Mouse (Mus musculus) spleen, embryonic (tissue): ENCODE results near the gene Gbe1.

Source experiments
- CTCF ChIA-PET: fragments of 350-600 bp; sonication (Branson Sonifier 250); formaldehyde crosslinking; loops from one replicate; lab custom pipeline; 2022; lab: Charles Lee

Gene Gbe1

DNA sequence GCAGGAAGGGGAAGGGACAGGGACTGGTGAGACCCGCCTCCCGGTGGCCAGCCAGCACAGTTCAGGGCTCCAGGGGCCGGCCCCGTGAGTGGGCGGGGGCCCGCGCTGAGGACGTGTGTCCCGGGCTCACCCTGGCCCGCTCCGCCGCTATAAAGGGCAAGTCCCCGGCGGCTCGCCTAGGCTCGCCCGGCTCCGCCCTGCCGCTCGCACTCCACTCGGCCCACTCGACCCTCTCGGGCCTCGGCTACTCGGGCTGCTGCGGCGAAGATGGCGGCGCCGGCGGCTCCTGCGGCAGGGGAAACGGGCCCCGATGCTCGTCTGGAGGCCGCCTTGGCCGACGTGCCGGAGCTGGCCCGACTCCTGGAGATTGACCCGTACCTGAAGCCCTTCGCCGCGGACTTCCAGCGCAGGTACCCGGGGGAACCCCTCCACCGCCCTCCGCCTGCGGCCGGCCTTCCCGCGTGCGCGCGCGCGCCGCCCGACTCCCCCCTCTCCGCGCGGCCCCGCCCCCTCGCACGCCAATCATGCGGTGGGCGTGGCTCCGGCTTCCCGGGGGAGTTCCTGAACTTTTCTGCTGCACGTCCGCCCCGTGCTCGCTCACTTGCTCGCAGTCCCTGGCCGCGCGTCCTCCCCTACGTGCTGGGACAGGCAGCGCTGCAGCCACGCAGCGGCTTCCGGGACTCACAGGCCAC is at the start of gene Gbe1:
Gene Gbe1, plus strand, starts transcription at position 64 of the 692 bp plus-strand sequence.
- CTCF ChIA-PET = no interaction called here

DNA sequence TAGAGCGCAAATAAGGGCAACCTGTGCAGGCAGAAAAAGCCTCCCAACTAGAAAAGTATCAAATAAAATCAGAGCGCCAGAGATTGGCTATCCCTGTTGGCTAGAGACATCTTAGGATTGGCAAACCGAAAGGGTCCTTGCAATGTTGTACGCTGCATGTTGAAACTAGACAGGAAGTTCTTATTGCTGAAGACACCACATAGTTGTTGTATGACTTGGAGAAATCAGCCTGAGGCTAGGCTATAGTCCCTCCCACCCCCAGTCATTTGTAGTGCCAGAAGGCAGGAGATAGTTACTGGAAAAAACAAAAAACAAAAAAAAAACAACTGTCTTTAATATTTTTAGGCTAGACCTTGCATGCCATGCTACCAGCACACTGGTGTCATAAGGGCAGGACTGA is 3.1 kb upstream of the Gbe1 start:
- CTCF ChIA-PET = no interaction called here

DNA sequence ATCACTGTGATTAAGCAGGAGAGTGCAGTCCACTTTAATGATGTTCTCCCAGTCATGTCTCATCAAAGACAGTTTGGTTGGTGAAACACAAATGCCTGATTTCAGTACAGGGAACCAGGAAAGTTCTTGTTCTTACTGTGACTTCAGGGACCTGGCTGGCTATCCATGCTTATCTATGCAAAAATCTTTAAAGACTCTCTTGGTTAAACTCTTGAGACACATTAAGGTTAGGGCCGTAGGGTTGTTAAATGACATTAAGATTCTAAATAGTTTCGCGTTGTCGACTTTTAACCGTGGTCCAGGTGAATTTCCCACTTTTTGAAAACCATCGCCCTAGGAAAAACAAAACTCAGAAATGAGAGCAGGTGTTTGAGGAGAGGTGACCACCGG is 258 bp upstream of the Gbe1 start:
- CTCF ChIA-PET = no interaction called here

DNA sequence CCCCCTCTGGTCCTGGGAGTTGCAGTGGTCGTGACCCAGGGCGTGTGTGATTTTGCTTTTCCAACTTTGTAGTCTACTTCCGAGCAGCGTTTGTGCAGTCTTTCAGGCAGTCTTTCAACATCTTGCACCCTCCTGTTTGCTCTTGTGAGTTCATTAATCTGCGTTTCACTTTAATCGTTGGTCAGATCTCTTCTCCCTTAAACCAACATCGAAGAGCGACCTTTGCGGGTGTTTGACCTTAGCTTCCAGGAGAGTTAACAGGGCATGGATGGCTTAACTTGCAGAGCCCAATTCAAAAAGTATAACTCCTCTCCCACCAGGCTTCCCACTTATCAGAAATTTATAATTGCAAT is 805 bp downstream of the Gbe1 start:
- CTCF ChIA-PET = no interaction called here

DNA sequence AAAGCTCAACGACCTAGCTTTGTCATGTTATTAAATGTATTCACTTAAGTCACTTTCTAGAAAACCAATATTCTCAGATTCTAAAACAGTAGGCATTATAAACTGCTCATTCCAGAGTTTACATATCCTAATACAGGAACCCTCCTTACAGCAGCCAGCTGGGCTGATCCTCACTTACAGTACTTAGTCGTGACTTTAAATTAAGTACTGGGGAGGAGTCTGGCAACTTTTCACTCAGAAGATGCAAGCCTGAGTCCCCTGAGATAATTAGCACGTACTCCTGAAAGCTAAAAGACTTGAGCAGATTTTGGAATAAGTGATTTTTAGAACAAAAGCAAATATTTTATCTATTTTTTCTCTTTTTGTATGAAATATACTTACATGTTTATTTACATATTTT is 1.5 kb downstream of the Gbe1 start:
- CTCF ChIA-PET = no interaction called here

DNA sequence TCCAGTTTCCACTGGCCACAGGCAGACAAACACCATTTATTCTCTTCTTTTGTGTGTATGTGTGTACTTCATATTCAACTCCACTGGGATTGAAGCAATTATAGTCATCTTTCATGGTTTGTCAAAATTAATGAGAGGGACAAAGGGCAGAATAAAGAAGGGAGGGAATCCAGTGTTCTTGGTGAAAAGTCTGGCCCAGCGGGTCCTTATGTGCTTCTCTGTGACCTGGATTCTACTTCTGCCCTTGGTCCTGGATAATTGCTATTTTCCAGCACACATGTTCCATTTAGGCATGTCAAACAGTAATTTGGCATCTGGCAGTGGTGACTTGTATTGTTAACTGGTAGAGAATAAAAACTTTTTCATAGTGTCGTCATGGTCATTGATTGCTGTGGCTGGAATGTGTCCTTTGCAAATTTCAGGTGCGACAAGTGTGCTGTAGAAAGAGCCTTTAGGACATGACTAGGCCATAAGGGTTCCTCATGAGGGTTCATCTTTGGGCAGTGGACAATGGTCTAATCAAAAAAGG is 2.2 kb downstream of the Gbe1 start:
- CTCF ChIA-PET = no interaction called here

DNA sequence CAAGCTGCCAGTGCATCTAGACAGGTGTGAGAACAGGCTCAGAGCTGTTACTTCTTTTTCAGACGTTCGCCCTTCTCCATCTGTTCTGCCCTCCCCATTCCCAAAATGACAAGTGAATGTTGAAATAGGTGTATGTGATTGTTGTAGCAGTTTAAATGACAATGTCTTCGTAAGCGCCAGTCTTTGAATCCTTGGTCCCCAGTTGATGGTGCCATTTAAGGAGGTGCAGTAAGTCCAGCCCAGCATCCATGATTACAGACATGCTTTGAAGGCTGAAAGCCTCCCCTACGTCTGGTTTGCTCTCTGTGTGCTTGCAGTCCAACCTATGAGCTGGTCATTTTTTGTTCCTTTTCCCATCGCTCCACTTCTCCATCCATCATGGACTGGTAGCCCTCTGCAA is 5.6 kb downstream of the Gbe1 start:
- CTCF ChIA-PET = no interaction called here

DNA sequence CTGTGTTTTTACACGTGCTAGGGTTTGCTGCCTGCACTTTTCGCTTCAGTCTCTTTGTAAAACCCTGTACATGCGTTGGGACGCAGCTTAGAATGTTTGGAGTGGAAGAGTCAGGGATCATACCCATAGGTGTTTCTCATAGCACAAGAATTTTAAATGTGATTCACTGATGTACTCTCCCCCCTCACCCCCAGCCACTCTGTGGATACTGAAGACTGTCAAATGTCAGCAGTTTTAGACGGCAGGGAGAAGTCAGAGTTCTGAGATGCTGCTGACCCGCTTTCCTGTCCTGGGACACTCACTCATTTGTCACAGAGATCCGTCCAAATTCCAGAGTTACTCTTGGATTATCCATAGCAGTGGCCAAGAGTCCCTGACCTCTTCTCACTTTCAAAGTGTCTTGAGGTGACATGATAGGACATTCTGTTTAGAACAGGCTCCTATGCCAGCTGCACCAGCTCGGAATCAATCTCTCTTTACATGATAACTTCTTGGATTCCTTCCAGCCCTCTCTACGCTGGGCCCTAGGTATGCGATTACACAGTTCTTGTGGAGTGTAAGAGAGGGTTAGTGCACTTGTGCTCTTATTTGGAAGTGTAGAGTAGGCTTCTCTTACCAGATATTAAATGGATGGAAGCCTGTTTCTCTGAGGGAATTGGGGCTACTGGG is 7.0 kb downstream of the Gbe1 start:
- CTCF ChIA-PET = no interaction called here

DNA sequence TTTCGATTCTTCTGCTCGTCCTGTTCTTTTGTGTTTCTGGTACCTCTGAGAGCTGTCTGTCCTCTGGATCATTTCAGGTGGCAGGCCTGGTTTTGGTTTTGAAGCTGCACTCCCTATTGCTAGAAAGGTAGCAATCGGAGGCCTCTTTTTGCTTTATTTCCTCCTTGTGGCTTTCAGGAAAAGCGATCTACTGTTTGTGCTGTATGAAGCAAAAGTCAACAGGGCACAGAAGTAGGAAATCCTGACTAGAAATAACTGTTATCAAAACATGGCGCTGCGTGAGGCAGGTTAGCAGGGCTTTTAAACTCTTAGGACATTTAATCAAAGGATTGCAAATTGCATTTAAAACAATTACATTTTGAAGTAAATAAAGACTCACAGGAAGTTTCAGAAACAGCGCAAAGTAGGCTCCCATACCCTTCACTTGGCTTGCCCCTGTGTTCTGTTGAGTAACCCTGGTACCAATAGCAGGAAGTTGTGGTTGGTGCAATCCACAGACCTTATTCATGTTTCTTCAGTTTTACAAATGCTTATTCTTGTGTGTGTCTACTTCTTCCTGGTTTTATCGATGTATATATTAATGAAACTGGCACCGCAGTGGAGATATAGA is 12.7 kb downstream of the Gbe1 start:
- CTCF ChIA-PET = no interaction called here

DNA sequence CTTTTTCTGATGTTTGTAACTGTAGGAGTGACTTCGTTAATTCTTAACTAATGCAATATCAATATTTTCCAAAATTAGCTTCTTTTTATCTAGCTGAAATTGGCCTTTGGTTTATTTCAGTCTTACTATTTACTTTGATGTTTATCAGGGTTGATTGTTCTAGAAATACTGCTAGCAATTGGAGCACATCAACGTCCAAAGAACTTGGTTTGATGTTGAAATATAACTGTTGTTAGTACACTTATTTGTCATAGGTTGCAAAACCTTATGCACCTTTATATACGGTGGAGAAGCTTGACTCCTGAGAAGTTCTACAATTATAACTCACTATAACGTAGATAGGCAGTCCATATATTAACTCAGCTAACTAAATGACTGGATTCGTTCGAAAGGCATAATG is 14.8 kb downstream of the Gbe1 start:
- CTCF ChIA-PET = no interaction called here

DNA sequence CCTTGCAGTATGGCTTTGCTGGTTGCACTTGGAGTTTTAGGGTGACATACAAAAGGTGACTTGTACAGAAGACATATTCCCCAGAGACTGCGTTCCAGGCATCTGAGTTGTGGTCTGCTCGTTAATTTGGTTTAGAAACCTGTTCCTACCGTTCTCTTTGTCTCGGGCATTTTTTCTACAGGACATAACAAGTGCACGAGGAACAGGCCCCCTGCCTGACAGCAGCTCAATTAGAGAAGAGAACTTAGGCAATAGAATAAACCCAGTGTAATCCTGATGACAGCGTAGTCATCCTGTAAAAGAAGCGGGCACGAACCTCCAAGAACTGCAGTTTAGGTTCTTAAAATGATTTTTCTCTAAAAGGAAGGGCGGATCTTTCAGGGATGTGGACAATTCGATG is 15.3 kb downstream of the Gbe1 start:
- CTCF ChIA-PET = no interaction called here

DNA sequence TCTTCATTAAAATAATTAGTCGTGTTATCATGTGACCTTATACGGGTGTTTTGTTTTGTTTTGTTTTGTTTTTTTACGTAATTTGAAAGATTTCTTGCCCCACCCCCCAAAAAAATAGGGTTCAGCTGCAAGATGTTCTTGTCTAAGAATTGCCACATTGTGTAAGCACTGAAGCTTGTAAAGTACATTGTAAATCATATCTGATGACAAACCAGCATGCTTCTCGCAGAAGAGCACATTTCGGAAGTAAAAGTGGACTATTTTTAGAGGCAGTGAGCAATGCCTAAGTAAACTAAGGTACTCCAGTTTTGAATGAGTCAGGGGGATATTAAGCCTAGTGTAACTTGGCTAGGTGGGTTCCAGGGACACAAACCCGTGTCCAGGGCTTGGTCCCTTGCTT is 15.7 kb downstream of the Gbe1 start:
- CTCF ChIA-PET = no interaction called here

DNA sequence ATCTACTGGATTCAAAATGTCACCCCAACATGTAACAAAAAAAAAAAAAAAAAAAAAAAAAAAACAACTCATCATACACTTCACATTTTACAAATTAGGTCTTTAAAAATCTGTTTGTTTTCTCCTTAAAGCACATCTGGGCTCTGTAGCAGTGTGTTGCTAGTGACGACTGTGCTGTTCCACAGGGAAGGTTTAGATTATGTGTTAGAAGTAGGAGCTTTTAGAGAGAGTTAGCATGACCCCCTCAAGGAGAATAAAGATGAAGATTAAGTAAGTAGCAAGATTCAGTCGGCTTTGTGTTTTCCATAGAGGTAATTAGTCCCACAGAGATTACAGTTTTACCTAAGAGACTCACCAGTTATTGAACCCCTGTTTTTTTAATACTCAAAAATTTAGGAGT is 16.3 kb downstream of the Gbe1 start:
- CTCF ChIA-PET = no interaction called here

DNA sequence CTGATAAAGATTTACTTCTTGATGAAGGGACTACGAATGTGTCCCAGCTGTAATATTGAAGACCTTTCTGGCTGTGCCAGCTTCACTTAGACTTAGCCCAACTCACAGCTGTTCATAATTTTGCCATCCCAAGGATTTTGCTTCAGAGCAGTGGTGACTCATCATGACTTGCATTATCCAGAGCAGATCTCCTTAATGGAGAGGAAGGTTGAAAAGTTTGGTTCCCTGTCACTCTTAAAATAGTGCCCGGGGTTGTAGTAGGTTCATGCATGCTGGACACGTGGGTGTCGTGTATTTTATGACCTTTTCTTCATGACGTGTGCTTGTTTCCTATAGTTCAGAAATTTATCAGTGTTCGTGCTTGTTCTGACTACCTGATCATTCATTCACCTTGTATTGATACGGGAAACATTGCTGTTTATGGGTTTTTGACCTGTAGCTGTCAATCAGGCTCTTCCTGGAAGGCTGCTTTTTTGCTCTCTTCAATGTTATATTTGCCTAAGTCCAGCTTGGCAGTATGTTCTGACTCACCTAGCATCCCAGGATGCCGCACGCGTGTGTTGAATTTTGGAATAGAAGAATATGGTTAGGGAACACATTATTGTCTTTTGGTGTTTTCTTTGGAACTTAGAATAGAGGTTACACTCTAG is 17.0 kb downstream of the Gbe1 start:
- CTCF ChIA-PET = no interaction called here

DNA sequence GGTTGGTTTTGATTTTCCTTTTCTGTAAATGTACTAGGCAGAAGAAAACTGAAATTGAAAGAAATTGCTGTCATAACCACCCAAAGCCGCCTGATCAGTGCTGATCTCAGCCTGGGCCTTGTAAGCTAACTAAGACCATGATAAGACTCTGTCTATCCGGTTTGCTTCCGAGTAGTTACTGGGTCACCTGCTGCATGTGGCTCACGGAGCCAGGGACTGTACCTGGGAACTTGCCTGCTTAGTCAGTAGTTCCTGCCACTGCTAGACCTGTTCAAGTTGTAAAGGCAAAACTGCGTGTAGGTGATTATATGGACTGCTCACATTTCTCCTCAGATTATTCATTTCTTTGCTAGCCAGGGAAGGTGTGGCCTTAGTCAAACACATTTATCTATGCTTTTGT is 21.1 kb downstream of the Gbe1 start:
- CTCF ChIA-PET = no interaction called here

DNA sequence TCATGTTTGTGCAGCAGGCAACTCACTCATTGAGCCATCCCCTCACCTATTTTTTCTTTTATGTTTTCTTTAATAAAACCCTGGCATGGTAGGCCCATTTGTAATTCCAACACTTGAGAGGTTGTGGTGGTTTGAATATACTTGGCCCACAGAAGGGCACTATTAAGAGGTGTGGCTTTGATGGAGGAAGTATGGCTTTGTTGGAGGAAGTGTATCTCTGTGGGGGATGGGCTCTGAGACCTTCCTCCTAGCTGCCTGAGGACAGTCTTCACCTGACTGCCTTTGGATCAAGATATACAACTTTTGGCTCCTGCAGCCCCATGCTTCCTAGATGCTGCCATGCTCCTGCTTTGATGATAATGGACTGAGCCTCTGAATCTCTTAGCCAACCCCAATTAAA is 21.7 kb downstream of the Gbe1 start:
- CTCF ChIA-PET = no interaction called here

DNA sequence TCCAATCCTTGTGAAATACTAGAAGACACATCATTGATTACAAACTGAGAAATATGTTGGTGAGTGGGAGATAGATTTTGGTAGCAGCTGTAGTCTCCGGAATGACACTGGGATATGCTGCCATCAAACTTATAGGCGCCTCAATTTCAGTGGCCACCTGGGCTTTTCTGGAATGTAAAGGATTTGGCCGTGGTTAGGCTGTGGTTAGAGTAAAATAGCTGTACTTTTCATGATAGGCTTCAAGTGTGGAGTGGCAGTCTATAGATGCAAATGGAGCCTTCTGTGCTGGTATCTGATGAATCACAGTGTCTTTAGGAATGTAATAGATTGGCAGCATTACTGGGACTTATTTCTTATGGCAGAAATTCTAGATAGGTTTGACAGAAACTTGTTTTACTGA is 23.9 kb downstream of the Gbe1 start:
- CTCF ChIA-PET = no interaction called here

DNA sequence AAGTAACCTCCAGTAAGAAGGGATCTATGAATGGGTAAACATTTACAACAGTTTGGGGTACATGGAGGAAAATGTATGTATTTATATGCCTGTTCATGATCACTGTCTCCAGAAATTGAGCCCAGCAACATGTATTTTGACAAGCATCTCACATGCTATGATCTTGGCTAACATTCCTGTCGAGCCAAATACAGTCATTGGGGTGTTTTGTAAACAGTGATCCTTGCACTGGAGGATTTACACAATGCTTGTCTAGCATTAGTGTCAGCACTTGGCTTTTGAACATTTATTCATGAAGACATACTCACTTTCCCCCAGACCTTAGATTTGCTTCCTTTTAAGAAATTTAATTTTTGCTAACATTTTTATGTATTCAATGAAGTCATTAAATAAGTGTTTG is 30.7 kb downstream of the Gbe1 start:
- CTCF ChIA-PET = no interaction called here

DNA sequence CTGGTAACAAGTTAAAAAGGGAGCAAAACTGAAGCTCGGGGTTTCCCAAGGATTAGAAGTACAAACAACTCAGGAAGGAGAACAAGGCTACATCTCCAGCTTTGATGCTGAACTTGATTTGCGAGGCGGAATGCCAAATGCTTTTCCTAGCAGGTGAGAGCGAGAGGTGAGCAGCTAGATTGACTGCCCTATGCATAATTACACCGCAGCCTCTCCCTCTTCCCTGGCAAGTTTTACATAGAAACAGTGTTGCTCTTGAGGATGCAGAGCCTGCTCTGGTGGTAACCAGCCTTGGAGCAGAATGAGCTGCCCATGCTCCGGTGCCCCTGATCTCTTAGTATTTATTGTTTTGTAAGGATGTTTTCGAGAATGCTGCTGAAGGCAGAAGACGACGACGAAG is 31.9 kb downstream of the Gbe1 start:
- CTCF ChIA-PET = no interaction called here

DNA sequence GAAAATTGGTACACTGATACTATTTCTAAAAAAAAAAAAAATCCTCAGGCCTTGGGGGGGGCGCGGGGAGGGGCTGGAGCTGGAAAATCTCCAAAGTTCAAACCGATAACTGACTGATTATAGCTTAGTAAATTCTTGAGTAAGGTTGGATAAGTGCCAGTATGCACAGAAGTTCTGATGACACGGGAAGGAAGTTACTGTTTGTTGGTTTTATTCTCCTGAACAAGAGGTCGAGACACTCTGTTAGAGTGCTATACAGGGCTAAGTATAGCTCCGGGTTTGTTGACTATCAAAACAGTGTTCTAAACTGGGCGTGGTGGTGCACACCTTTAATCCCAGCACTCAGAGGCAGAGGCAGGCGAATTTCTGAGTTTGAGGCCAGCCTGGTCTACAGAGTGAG is 36.3 kb downstream of the Gbe1 start:
- CTCF ChIA-PET = no interaction called here

DNA sequence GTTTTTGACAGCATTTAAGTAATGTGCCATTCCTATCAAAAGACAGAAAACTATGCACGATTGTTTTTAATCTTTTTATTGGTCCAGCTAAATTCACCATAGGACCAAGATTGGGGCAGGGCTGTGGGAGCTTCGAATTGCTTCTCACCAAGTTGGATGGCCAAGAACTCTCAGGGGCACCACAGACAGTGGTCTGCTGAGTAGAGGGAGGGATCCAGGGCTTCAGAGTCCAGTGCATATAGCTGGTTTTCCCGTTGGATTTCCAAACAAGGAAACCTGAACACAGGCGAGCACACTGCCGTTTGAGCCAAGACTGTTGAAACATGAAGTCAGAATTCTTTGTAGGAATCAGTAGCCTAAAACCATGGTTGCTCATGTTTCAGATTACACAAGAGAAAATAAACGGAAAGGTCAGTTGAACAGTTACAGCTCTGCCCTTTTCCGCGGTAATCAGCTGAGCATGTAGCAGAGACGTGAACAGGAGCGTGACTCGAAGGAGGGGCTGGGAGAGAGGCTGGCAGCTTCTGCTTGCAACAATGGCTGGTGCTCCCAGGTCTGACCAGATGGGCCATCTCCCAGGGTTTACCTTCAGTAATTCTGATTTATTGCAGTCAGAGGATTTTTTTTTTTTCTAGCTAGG is 38.0 kb downstream of the Gbe1 start:
- CTCF ChIA-PET = no interaction called here

DNA sequence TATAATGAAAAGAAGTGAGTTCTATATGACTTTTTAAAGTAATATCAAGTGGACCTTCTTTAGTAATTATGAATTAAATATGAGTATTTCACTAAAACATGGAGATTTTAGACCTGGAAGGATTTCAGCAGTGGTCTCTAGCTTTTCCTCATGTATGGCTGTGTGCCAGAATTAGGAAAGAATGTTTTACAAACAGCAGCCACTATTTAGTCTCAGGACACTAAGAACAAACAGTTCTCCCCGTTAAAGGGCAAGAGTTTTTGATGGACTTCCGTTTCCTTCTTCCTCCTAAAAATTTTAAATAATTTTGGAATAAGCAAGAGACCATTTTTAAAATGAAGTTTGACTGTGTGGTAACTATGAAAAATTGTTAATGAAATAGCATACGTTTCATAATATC is 38.8 kb downstream of the Gbe1 start:
- CTCF ChIA-PET = no interaction called here
